Mouse (Mus musculus) adrenal gland, adult 10 weeks (tissue): ENCODE measurements around the gene Rbms1. TPM values are rescaled to one million over a fixed set of nuclear protein-coding genes. Genes with fewer than 3 reads are reported as not detected.

Experiments used
- polyA plus RNA-seq: library from polyadenylated mRNA; stranded (reverse); fragments of 350-450 nt; fragmentation: Illumina TruSeq; extraction: RNeasy Lipid Tissue Mini Kit (QIAGEN cat#74804); gene quantifications from one replicate; pipeline ENCODE4 v1.2.3, GENCODE M21; 2014; ENCODE audit warnings: low read depth, low replicate concordance

The Rbms1 gene
- 96.7 TPM for polyA plus RNA-seq

GRCm38 (mm10) chr2:60962671-60963421 lies at the start of gene Rbms1:
TSS of gene Rbms1 (minus strand) at chr2:60963192.

GRCm38 (mm10) chr2:60722514-60722913 lies 240.5 kb downstream of the Rbms1 start, which contains the start of gene Itgb6:
TSS of gene Itgb6 (minus strand) at chr2:60722643.

Other genes with a start within 250 kb of the Rbms1 start
- not detected for gene Itgb6, start 240.5 kb downstream of the Rbms1 start, polyA plus RNA-seq